In genomic region chr13:12619808-12620207, GRCm38 (mm10) we compare ENCODE assay signal across 8 mouse cellular contexts. TPM values are rescaled to one million over a fixed set of nuclear protein-coding genes. Genes with fewer than 3 reads are reported as not detected.
A peak's percentile ranks its signal among the peaks of the same experiment; 100 is the strongest.
DNase-seq lines count a peak whose midpoint lies in the region; ATAC-seq and TF ChIP-seq lines count a peak whose summit lies in the region.
"Not testable (repeated sequence)": the region's sequence is repeated elsewhere in the genome, so short reads cannot be mapped to it uniquely, and the experiment has no call there.
"Had no signal": no experiment of that assay in that cellular context is flagged by ENCODE, and none has a peak within 500 bp of the region (broad histone marks: within the 10 kb centered on the region; RNA-seq: fewer than 3 reads in every experiment).

No protein-coding gene starts in this region.

- H3K27me3 ChIP-seq in Patski; kidney, adult 2 months (replicated peaks; ENCODE audit: control insufficient read depth, insufficient read depth, low read length); kidney, postnatal 0 days (ENCODE audit: insufficient read depth, low read length): not testable (repeated sequence)

- 0 out of 2 replicates have a peak overlapping the region, but pooled peaks have one; percentile 66 for H3K27ac ChIP-seq in kidney, adult 2 months (ENCODE audit: insufficient read depth, low read depth, low read length)
- not testable (repeated sequence) for H3K27ac ChIP-seq in kidney, postnatal 0 days

- not testable (repeated sequence) for H3K4me2 ChIP-seq in kidney, postnatal 0 days (ENCODE audit: low read length)

- CTCF ChIA-PET in Patski (lab: Charles Lee), result not testable (repeated sequence)

- TF ChIP-seq CTCF in Patski (IDR thresholded peaks at IDR 0.05); kidney, adult 2 months (conservative IDR thresholded peaks at IDR 0.05; ENCODE audit: insufficient read depth, insufficient read length, low read depth, low read length); kidney, postnatal 0 days (IDR thresholded peaks at IDR 0.05; ENCODE audit: low read depth): not testable (repeated sequence)

- 66% methylated on average over 8 of the region's 8 CpGs for WGBS in kidney, adult 2 months
- WGBS in kidney, postnatal 0 days, result 93% methylated on average over 8 of the region's 8 CpGs

- not testable (repeated sequence) for H3K4me3 ChIP-seq in kidney, adult 2 months (ENCODE audit: insufficient read depth, low read depth, low read length); kidney, postnatal 0 days (replicated peaks; ENCODE audit: low read depth, low read length)

- not testable (repeated sequence) for TF ChIP-seq POLR2A in kidney, adult 2 months (IDR thresholded peaks at IDR 0.05; ENCODE audit: low read depth, low read length)

- peak; percentile 4 for DNase-seq in Patski (ENCODE audit: low read depth, low spot score)
- peak; percentile 55 for DNase-seq in kidney, adult 11 months
- peak; percentile 79 for DNase-seq in kidney, adult 2 months
- peak; percentile 80 for DNase-seq in kidney, adult 9 months
- DNase-seq in kidney, postnatal 0 days (ENCODE audit: low spot score), result not testable (repeated sequence)
- DNase-seq in kidney, postnatal 14 days, result peak; percentile 36
- DNase-seq in kidney, postnatal 36 days, result peak; percentile 42 to 62

- POLR2A ChIA-PET in Patski (lab: Charles Lee), result not testable (repeated sequence)

- H3K36me3 ChIP-seq in kidney, adult 2 months (ENCODE audit: control insufficient read depth, insufficient read depth, low read length); kidney, postnatal 0 days (ENCODE audit: insufficient read depth, low read length): not testable (repeated sequence)

- H3K9ac ChIP-seq in kidney, postnatal 0 days (ENCODE audit: low read depth, low read length), result not testable (repeated sequence)

- peak; percentile 51 for ATAC-seq in Patski
- peak; percentile 76 for ATAC-seq in kidney, postnatal 0 days (replicated peaks; ENCODE audit: low FRiP score, low read depth)

- H3K9me3 ChIP-seq in kidney, postnatal 0 days (replicated peaks; ENCODE audit: low read length), result not testable (repeated sequence)

- in situ Hi-C loops in Patski (cut with MboI; ENCODE audit: low pct_unique_long_range_greater_than_20kb), result not testable (repeated sequence)

- not testable (repeated sequence) for H3K4me1 ChIP-seq in kidney, adult 2 months (ENCODE audit: control insufficient read depth, insufficient read depth, low read length); kidney, postnatal 0 days (replicated peaks; ENCODE audit: insufficient read depth, low read length)

RNA-seq across cellular contexts. Expression of gene Ero1lb, which starts 54.1 kb away (rescaled TPM):
- 7.1 TPM for polyA plus RNA-seq in Patski (2021)
- polyA plus RNA-seq in kidney, adult 2 months (2012; rRNA removed), result 3.0 and 3.2 TPM in 2 replicates
- 6.1 and 6.9 TPM in 2 replicates for polyA plus RNA-seq in kidney, postnatal 0 days (2015; fragmentation: Nextera tagmentation; extraction: Ambion mirVana)
- polyA plus RNA-seq: erythroblast, embryonic 14.5 days had no signal
